8 mouse cellular contexts compared by ENCODE assay signal in genomic region chr11:106674612-106675153, GRCm38 (mm10).
DNase-seq lines count a peak whose midpoint lies in the region; ATAC-seq lines count a peak whose summit lies in the region.

No protein-coding gene starts in this region.

- H3K27me3 ChIP-seq in intestine, embryonic 14.5 days (replicated peaks; ENCODE audit: control insufficient read depth, insufficient read depth, low read length), result no peaks in the 10 kb centered on the region

- peak; percentile 39 for DNase-seq in R1 (ENCODE audit: low read depth, low spot score)
- peak; percentile 66 to 69 for DNase-seq in cerebellum, postnatal 25 days
- peak; percentile 87 for DNase-seq in gastrocnemius, postnatal 25 days
- DNase-seq in intestine, embryonic 14.5 days (ENCODE audit: low spot score), result peak; percentile 72
- DNase-seq in left cerebral cortex, postnatal 36 days (ENCODE audit: low spot score in 2 of 2), result peak; percentile 23 to 30
- DNase-seq in right cerebral cortex, postnatal 25 days, result peak; percentile 31
- DNase-seq in yolk sac, embryonic 10.5 days (ENCODE audit: low spot score), result peak; percentile 50

- peak overlapping the region; percentile 29; the same call in 1 of the 2 replicates for H3K9ac ChIP-seq in intestine, embryonic 14.5 days (ENCODE audit: low read length)

- H3K36me3 ChIP-seq in intestine, embryonic 14.5 days (ENCODE audit: control insufficient read depth, insufficient read depth, low read length), result no peaks in the 10 kb centered on the region

- peak; percentile 72 for ATAC-seq in intestine, embryonic 14.5 days (replicated peaks; ENCODE audit: low FRiP score, low TSS enrichment, low read depth)
- ATAC-seq in megakaryocyte-erythroid progenitor cell, adult 5-6 weeks (replicated peaks; ENCODE audit: low FRiP score, low TSS enrichment, poor library complexity, severe bottlenecking), result peak; percentile 28; the same call in 1 of the 2 replicates

- H3K4me3 ChIP-seq in intestine, embryonic 14.5 days (ENCODE audit: low read depth, low read length), result no peak overlapping the region

- peak overlapping the region; percentile 73 for H3K27ac ChIP-seq in intestine, embryonic 14.5 days (ENCODE audit: low read depth)

- no peaks in the 10 kb centered on the region for H3K9me3 ChIP-seq in intestine, embryonic 14.5 days (ENCODE audit: control insufficient read depth, low read length)

- peak overlapping the region; percentile 39 for H3K4me2 ChIP-seq in intestine, embryonic 14.5 days (ENCODE audit: low read length)

- intact Hi-C loops in left cerebral cortex, postnatal 36 days (cut with DNase I), result loop anchor here (2.0 kb wide), 1 partner anchor 16 kb away; no protein-coding TSS in a partner anchor

- 7% methylated on average over 9 of the region's 9 CpGs for WGBS in intestine, embryonic 14.5 days

- H3K4me1 ChIP-seq in intestine, embryonic 14.5 days (replicated peaks; ENCODE audit: control insufficient read depth, insufficient read depth, low read length), result peaks cover 16% of the 10 kb centered on the region

Comparison
In these comparisons a context has a peak if more than half of its experiments do, and no peak if none do; other contexts are left out.
1. DNase-seq: peak in every context shown above with its lines; median percentile 87 in gastrocnemius, postnatal 25 days; 72 in intestine, embryonic 14.5 days; 68 in cerebellum, postnatal 25 days; 50 in yolk sac, embryonic 10.5 days; 39 in R1; 31 in right cerebral cortex, postnatal 25 days; 26 in left cerebral cortex, postnatal 36 days.